Mouse (Mus musculus) MEL (cell line): ENCODE results near the gene Cog6. TPM values are rescaled to one million over a fixed set of nuclear protein-coding genes. Genes with fewer than 3 reads are reported as not detected.
A peak's percentile ranks its signal among the peaks of the same experiment; 100 is the strongest.

ENCODE experiments used
- DNase-seq: peaks from one replicate; pipeline ENCODE4 v3.0.0; 2011; ENCODE audit warnings: low read depth, low spot score
- H3K27ac ChIP-seq: 2 replicates; pipeline ENCODE4 v1.5.1; 2012; ENCODE audit warnings: low read depth, mild to moderate bottlenecking, control low read depth, low read length, moderate library complexity; ENCODE audit not compliant: control insufficient read depth
- H3K27me3 ChIP-seq, 2 experiments: fragments of 150-350 bp in 1 of 2; sonication (generic) in 1 of 2; 2 replicates each; pipeline ENCODE4 v1.6.1; 2012; ENCODE audit warnings: low read length in 2 of 2, mild to moderate bottlenecking in 2 of 2, improper control_type of control experiment in 1 of 2, moderate library complexity in 1 of 2; ENCODE audit not compliant: insufficient read depth in 2 of 2, control insufficient read depth in 1 of 2
- H3K36me3 ChIP-seq, 2 experiments: 2 replicates each; pipeline ENCODE4 v1.6.1; 2012 to 2014; ENCODE audit warnings: low read length in 2 of 2, improper control_type of control experiment in 1 of 2, inconsistent platforms in 1 of 2, mild to moderate bottlenecking in 1 of 2; ENCODE audit not compliant: insufficient read depth in 2 of 2, control insufficient read depth in 1 of 2
- H3K4me1 ChIP-seq, 2 experiments: fragments of 150-350 bp in 1 of 2; sonication (generic) in 1 of 2; 2 replicates each; pipeline ENCODE4 v1.6.1; 2012; ENCODE audit warnings: low read length in 2 of 2, improper control_type of control experiment in 1 of 2, mild to moderate bottlenecking in 1 of 2; ENCODE audit not compliant: insufficient read depth in 2 of 2, control insufficient read depth in 1 of 2
- H3K4me3 ChIP-seq, 2 experiments: fragments of 150-350 bp in 1 of 2; sonication (generic) in 1 of 2; 2 replicates each; pipeline ENCODE4 v1.5.1; 2012; ENCODE audit warnings: low read depth in 2 of 2, low read length in 2 of 2, mild to moderate bottlenecking in 2 of 2, moderate library complexity in 2 of 2, control low read depth in 1 of 2, improper control_type of control experiment in 1 of 2; ENCODE audit not compliant: control insufficient read depth in 1 of 2, insufficient read depth in 1 of 2
- H3K79me2 ChIP-seq: 2 replicates; pipeline ENCODE4 v1.6.1; 2012; ENCODE audit warnings: mild to moderate bottlenecking, low read length, moderate library complexity; ENCODE audit not compliant: control insufficient read depth, poor library complexity, insufficient read depth
- H3K9ac ChIP-seq: 2 replicates; pipeline ENCODE4 v1.6.1; 2012; ENCODE audit warnings: low read depth, mild to moderate bottlenecking, control low read depth, low read length, moderate library complexity; ENCODE audit not compliant: control insufficient read depth, poor library complexity, severe bottlenecking
- H3K9me3 ChIP-seq: fragments of 150-350 bp; sonication (generic); replicated peaks from 2 replicates; pipeline ENCODE4 v1.6.1; 2012; ENCODE audit warnings: mild to moderate bottlenecking, low read length, improper control_type of control experiment, moderate library complexity; ENCODE audit not compliant: insufficient read depth
- CHD2 ChIP-seq: IDR thresholded peaks from 2 replicates; pipeline ENCODE4 v1.6.1; 2011; ENCODE audit warnings: low read length, improper control_type of control experiment
- E2F4 ChIP-seq: IDR thresholded peaks from 2 replicates; pipeline ENCODE4 v1.6.1; 2011; ENCODE audit warnings: low read depth, low read length, improper control_type of control experiment, borderline replicate concordance
- ELF1 ChIP-seq: IDR thresholded peaks from 2 replicates; pipeline ENCODE4 v1.6.1; 2014; ENCODE audit warnings: low read depth, mild to moderate bottlenecking, inconsistent platforms, low read length, improper control_type of control experiment, moderate library complexity
- GABPA ChIP-seq: IDR thresholded peaks from 2 replicates; pipeline ENCODE4 v1.6.1; 2012; ENCODE audit warnings: low read depth, mild to moderate bottlenecking, inconsistent platforms, low read length, improper control_type of control experiment, moderate library complexity
- GATA1 ChIP-seq: IDR thresholded peaks from 2 replicates; pipeline ENCODE4 v1.6.1; 2011; ENCODE audit warnings: low read depth, low read length, improper control_type of control experiment
- HCFC1 ChIP-seq: IDR thresholded peaks from 2 replicates; pipeline ENCODE4 v1.6.1; 2012; ENCODE audit warnings: low read depth, mild to moderate bottlenecking, inconsistent platforms, low read length, improper control_type of control experiment, moderate library complexity
- JUND ChIP-seq: IDR thresholded peaks from 2 replicates; pipeline ENCODE4 v1.6.1; 2011; ENCODE audit warnings: low read depth, mild to moderate bottlenecking, improper control_type of control experiment, low read length
- KAT2A ChIP-seq: conservative IDR thresholded peaks from 2 replicates; pipeline ENCODE4 v1.6.1; 2012; ENCODE audit warnings: low read depth, low read length, improper control_type of control experiment, inconsistent platforms
- MEF2A ChIP-seq: IDR thresholded peaks from 2 replicates; pipeline ENCODE4 v1.6.1; 2014; ENCODE audit warnings: low read depth, mild to moderate bottlenecking, inconsistent platforms, low read length, improper control_type of control experiment; ENCODE audit not compliant: poor library complexity, insufficient replicate concordance, severe bottlenecking; ENCODE audit errors: extremely low read depth
- MXI1 ChIP-seq: IDR thresholded peaks from 2 replicates; pipeline ENCODE4 v1.6.1; 2011; ENCODE audit warnings: mild to moderate bottlenecking, low read depth, low read length, improper control_type of control experiment
- NELFE ChIP-seq: IDR thresholded peaks from 2 replicates; pipeline ENCODE4 v1.6.1; 2011; ENCODE audit warnings: low read depth, low read length, improper control_type of control experiment
- NRF1 ChIP-seq: IDR thresholded peaks from 2 replicates; pipeline ENCODE4 v1.6.1; 2014; ENCODE audit warnings: low read depth, mild to moderate bottlenecking, inconsistent platforms, low read length, improper control_type of control experiment, moderate library complexity; ENCODE audit not compliant: poor library complexity, insufficient read depth, severe bottlenecking
- POLR2A ChIP-seq, 2 experiments: IDR thresholded peaks; 2 replicates each; pipeline ENCODE4 v1.6.1; 2011 to 2012; ENCODE audit warnings: low read length in 2 of 2, mild to moderate bottlenecking in 2 of 2, control low read depth in 1 of 2, improper control_type of control experiment in 1 of 2, low read depth in 1 of 2, moderate library complexity in 1 of 2; ENCODE audit not compliant: control insufficient read depth in 1 of 2, insufficient read depth in 1 of 2, poor library complexity in 1 of 2
- POLR2AphosphoS2 ChIP-seq: IDR thresholded peaks from 2 replicates; pipeline ENCODE4 v1.6.1; 2011; ENCODE audit warnings: low read length, improper control_type of control experiment
- POLR2AphosphoS5 ChIP-seq: IDR thresholded peaks from 2 replicates; pipeline ENCODE4 v1.6.1; 2012; ENCODE audit warnings: low read depth, borderline replicate concordance, mild to moderate bottlenecking, inconsistent platforms, low read length, moderate library complexity, mixed read lengths
- SIN3A ChIP-seq: IDR thresholded peaks from 2 replicates; pipeline ENCODE4 v1.6.1; 2012; ENCODE audit warnings: low read length, improper control_type of control experiment, inconsistent platforms
- TBP ChIP-seq: IDR thresholded peaks from 2 replicates; pipeline ENCODE4 v1.8.0; 2011; ENCODE audit warnings: low read depth, low read length, improper control_type of control experiment
- TCF12 ChIP-seq: IDR thresholded peaks from 2 replicates; pipeline ENCODE4 v1.6.1; 2014; ENCODE audit warnings: low read depth, mild to moderate bottlenecking, inconsistent platforms, low read length, improper control_type of control experiment, moderate library complexity
- ZC3H11A ChIP-seq: IDR thresholded peaks from 2 replicates; pipeline ENCODE4 v1.6.1; 2012; ENCODE audit warnings: low read depth, mild to moderate bottlenecking, inconsistent platforms, low read length, improper control_type of control experiment
- ZMIZ1 ChIP-seq: IDR thresholded peaks from 2 replicates; pipeline ENCODE4 v1.6.1; 2012; ENCODE audit warnings: low read depth, mild to moderate bottlenecking, inconsistent platforms, low read length, improper control_type of control experiment, moderate library complexity
- polyA plus RNA-seq, 2 experiments: library from polyadenylated mRNA; stranded (reverse) in 1 of 2; unstranded in 1 of 2; fragments of >175 nt in 1 of 2; fragments of >200 nt in 1 of 2; gene quantifications; 2 replicates each; pipeline versions ENCODE4 v1.2.1 to v1.2.4; 2012; ENCODE audit warnings: low replicate concordance in 2 of 2, low read depth in 1 of 2; ENCODE audit not compliant: insufficient read length in 2 of 2, insufficient read depth in 1 of 2, missing spikeins in 1 of 2
- total RNA-seq: library from RNA; depleted of rRNA; stranded (reverse); fragments of 300-350 nt; gene quantifications from 2 replicates; pipeline ENCODE4 v1.2.3, GENCODE M21; 2012; rRNA removed

The Cog6 gene
- 15.6 and 16.6 TPM in 2 replicates for total RNA-seq
- 10 to 100 TPM in 1 of 2 experiments, not detected in 1; 21.6 TPM for polyA plus RNA-seq

DNA sequence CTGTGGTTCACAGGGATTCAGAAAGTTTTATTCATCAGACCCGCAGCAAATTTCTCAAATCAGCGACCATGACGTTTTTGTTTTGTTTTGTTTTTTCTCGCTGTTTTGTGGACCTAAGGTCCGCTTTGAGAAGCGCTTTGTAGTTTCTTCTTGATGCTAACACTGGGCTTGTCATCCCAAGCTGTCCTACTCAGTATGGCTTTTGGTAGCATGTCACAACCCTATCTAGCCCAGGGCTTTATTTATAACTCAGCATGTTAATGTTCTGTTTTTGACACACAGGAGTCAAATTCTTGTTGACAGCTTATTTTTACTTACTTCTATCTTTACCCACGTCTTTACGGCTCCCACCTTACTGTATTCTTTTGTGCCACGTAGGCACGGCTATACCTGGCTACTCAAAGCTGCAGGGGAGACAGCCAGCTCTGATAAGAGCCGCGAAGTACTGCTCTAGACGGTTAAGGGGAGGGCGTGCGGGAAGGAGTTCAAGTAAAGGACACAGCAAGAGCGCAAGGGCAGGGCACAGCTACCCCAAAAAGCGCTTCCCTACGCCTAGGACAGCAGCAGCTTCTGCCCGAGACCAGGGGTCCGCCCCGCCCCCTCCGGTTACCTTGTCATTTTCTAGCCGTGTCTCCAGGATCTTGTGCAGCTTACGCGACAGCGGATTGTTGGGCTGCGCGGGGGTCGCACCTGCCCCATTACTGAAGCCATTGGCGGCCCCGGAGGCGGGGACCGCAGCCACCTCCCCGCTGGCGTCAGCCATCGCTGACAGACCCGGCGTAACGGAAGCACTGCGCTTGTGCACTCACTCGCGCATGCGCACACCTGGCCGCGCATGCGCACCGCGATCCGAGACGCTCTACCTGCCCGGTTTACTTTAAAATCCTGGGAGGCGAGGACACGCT is at the start of gene Cog6:
Cog6 (minus strand) TSS at position 802 of the 905 bp plus-strand sequence.
- peak; percentile 91 for DNase-seq
- peak within 1 kb of the TSS; percentile 53 for H3K27ac ChIP-seq
- TF ChIP-seq E2F4 (no peak), GATA1 (peak; percentile 44; the same call in 1 of the 2 replicates), SIN3A (peak; percentile 30; the same call in 1 of the 2 replicates), POLR2AphosphoS2 (peak; percentile 39; the same call in 1 of the 2 replicates), TCF12 (0 out of 2 replicates have a peak, but pooled peaks have one; percentile 16), NELFE (peak; percentile 81), JUND (no peak), POLR2AphosphoS5 (no peak), NRF1 (peak; percentile 91), TBP (peak; percentile 71), POLR2A (IDR thresholded peaks at IDR 0.05; ENCODE audit: control insufficient read depth in 1 of 2, insufficient read depth in 1 of 2, low read depth in 1 of 2, low read length in 2 of 2, poor library complexity in 1 of 2) (peak; percentile 81 to 85), MEF2A (no peak), ZC3H11A (no peak), ELF1 (peak; percentile 58; the same call in 1 of the 2 replicates), CHD2 (no peak), HCFC1 (peak; percentile 87), MXI1 (0 out of 2 replicates have a peak, but pooled peaks have one; percentile 32), GABPA (no peak), ZMIZ1 (peak; percentile 72; the same call in 1 of the 2 replicates), KAT2A (no peak; the same call in 1 of the 2 replicates)

More for the DNA sequence above, at the start of gene Cog6:
- Histone ChIP-seq H3K9ac (peak within 1 kb of the TSS; percentile 79), H3K79me2 (no peaks in the 10 kb centered on the region; the same call in 1 of the 2 replicates), H3K27me3 (no peaks in the 10 kb centered on the region), H3K4me1 (peaks cover 4 to 5% of the 10 kb centered on the region in 2 experiments; a peak in 2 of 4 replicates), H3K9me3 (no peaks in the 10 kb centered on the region), H3K36me3 (peaks cover 0 to 8% of the 10 kb centered on the region in 2 experiments; a peak in 3 of 4 replicates), H3K4me3 (peak within 1 kb of the TSS; percentile 80 to 85)
